Mouse (Mus musculus) heart, postnatal 36 days (tissue): ENCODE measurements around the gene Sorbs2. TPM values are rescaled to one million over a fixed set of nuclear protein-coding genes. Genes with fewer than 3 reads are reported as not detected.

Source experiments
- DNase-seq, 2 experiments: peaks; one replicate each; pipeline ENCODE4 v3.0.0; 2021 to 2022
- intact Hi-C: fragments of 180-260 bp; cut with DNase I; formaldehyde crosslinking; loops from one replicate; pipeline ENCODE4 v1.15.1; 2025
- total RNA-seq, 2 experiments: library from RNA; stranded (reverse); gene quantifications; 2 replicates each; pipeline ENCODE4 v1.2.3; 2021

The Sorbs2 gene
- 100 to 1,000 TPM; 520 to 531 TPM for total RNA-seq

DNA sequence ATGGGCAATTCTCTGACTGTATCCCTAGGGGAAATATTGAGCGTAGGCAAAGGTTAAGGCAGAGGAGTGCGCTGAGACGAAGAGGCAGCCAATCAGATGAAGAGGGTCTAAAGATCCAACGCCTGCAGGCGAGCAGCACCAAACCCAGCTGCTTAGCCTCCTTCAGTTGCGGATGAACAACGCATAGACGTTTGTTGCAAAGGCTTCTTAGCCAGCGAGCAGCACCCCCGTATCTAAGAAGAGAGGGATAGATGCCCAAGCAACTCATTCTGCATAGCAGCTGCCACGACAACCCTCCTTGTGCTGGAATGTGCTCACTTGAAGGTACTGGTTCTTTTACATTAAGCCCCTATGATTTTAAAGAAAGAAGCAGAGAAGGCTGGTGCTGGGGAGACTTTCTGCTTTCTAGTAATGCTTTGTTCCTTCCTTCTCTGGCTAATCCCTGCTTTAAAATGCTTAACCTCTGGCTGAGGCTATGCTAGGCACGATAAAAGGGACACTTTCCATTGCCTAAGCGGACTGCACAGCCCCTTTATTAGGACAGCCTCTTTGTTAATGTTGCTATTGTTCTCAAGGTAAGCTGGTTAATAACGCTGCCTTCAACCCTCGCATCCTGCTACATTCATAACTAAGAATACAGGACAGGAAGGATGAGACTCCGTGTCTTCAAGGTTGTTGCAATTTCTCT is at the start of gene Sorbs2:
TSS of gene Sorbs2 (plus strand) at position 155 of the 688 bp plus-strand sequence.
- DNase-seq = no peak
- intact Hi-C loops = loop anchor here (5.0 kb wide), 1 partner anchor 40 kb away; no protein-coding TSS in a partner anchor

DNA sequence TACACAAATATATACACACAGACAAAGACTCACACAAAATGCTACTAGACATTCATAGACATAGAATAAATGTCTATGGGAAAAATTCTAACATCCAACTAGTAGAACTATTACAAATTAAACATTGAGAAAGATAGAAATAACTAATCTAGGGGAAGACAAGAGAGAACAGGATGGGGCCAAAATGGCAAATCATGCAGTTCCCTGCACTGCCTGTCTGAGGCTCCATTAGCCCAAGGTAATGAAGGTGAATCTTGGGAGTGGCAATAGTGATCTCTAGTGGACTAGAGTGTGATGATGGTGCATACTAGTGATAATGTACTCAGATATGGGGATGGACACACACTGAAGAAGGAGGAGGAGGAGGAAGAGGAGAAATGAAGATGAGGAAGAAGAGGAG is 49.7 kb upstream of the Sorbs2 start:
- DNase-seq = no peak
- intact Hi-C loops = no loop called here

DNA sequence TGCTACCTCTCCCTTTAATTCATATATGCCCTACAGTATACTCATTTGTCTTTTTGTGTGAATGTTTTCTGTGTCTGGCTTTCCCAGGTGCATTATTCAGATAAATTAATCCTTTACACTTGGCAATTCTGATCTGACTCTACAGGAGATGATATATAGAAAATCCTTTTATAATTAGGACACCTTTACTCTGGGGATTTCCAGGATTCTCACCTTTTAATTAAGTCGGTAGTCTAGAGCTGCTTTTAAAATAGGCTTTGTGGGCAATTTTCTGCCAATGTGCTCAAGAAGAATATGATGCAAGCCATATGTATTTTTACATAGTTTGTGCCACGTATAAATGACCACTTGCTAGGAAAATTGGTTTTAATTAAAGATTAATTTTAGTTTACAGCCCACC is 38.6 kb upstream of the Sorbs2 start:
- no peak for DNase-seq
- intact Hi-C loops = no loop called here

DNA sequence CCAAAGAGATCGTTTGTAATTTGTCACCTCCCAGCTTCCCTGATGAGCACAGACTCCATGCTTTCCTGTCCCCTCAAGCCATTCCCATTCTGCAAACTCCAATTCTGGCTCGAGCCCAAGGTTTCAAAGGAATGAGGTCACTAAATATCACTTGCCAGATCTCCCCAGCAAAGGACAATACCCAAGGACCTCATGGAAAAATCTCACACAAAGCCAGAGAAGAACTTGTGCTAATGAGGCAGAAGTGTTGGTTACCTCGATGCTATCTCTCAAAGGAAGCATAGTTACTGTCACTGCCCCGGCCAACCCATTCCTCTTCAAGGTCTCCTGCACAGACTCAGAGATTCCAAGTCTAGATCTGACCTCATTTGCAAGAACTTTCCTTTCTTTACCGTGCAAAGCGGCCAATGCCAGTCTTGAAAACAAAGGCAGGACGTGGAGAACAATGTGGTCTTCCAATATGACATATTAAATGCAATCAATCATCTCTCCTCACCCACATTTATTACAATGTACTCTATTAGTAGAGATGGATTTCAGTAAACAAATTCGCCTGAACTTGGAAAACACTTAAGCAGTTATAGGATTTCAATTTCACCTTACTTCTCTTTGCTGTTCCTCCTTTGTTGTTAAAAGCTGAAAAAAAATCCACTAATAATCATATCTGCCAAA is 37.9 kb upstream of the Sorbs2 start:
- peak in 1 of 2 experiments; percentile 9 for DNase-seq
- intact Hi-C loops = no loop called here

DNA sequence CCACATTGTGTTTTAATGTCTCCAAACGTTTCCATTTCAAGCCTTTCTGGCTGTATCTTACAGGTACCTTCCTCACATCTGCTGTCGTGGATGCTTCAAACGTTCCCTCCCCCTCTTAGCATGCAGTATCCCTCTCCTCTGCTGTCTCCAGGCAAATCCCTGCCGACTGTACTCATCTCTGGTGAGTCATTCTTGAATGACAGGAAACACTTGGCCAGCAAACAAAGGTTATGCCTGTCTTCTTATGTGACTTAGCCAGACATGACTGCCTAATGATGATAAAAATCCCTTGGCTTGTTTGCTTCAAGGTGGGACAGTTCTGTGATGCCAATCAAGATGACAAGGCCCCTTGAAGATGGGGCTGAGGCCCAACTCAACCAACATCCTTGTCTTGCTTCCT is 26.7 kb upstream of the Sorbs2 start:
- intact Hi-C loops = no loop called here
- no peak for DNase-seq

DNA sequence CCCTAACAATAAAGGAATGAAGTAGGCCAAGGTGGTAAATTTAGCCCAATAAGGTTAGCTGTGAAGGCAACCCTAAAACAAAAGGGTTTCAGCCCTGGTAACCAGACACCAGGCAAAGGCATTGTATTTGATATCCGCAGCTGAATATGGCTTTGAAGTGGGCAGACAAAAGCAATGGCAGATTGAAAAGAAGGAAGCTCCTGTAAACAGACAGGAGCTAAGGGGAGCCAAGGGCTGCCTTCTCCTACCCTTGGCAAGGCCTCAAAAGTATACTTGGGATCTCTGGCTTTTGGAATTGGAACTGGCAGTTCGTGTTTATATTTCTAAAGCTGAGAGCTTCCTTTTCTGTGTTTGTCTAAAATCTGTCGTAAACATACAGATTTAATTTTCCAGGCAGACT is 21.3 kb upstream of the Sorbs2 start:
- intact Hi-C loops = no loop called here
- DNase-seq = no peak

DNA sequence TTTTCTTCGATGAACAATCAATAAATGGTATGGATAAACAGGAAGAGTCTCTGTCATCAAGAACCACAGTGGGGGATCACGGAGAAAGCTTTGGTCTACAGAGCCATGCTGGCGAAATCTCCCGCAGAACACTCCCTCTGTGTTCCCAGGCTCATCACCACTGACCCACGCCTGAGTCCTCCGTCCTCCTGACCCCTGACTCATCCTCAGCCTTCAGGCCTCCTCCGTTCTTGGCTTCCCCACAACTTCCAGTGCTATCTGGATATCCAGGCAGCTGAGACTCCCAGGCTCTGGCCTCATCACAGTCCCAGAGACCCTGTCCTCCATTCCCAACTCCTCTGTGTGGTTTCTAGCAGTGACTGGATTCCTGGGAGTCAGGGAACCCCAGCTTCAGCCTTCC is 3.6 kb upstream of the Sorbs2 start:
- no peak for DNase-seq
- intact Hi-C loops = no loop called here

DNA sequence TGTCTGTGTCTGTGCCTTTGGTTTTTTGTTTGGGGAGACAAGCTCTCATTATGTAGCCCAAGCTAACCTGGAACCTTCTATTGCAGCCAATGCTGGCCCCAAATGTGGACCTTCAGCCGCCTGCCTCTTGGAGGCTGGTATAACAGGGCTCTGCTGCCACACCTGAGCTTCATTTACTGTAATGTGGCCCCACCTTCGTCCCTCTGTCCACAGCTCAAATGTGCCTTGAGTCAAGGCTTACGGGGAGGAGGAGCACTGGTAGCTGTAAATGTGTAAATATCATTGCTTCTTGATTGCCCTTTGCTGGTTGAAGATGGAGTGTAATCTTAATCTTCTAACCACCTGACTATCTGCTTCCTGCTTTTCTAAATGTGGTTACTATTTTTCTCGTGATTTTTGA is 1.2 kb upstream of the Sorbs2 start:
- no peak for DNase-seq
- intact Hi-C loops = loop anchor here (5.0 kb wide), 1 partner anchor 41 kb away; no protein-coding TSS in a partner anchor

DNA sequence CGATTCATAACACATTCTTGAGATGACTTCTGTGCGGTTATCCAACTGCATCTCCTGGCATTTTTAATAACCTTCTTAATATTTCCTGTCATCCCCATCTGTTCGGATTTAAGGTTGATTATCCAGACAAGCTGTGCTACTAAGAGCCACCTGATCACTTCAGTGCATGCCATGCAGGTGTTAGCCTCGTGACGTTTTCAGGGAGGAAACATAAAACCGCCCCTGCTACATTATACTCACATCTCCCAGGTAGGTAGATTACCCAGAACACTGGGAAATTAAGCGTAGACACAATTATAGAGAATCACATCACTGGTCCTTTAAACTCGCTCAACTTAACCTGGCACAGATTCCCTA is 333 bp upstream of the Sorbs2 start:
- DNase-seq = no peak
- intact Hi-C loops = loop anchor here (5.0 kb wide), 1 partner anchor 40 kb away; no protein-coding TSS in a partner anchor

DNA sequence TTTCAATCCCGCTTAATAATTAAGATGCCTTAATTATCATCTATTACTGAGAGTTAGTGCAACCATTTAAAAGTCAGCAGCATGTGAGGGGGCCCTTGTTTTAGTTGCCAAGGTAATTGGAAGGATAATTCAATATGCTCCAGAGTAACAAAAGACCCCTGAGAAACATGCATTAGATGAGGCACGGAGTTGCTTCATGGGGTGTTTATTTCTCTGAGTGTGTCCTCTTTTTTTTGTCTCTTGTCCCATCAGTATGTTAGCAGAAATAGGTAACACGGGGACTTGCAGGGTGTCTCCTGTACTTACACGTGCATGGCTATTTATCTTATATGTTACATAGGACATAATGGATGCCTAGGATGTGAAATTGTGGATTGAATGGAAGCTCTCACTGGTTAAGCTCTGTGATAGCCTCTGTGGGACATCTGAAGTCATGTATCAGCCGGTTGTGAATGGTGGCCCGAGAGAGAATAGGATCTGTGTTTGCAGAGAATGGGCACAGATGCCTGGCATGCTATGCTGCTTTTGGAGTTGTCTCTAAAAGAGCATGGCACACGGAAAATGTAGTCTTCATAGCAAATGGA is 1.0 kb downstream of the Sorbs2 start:
- no peak for DNase-seq
- intact Hi-C loops = loop anchor here (5.0 kb wide), 1 partner anchor 39 kb away; no protein-coding TSS in a partner anchor

DNA sequence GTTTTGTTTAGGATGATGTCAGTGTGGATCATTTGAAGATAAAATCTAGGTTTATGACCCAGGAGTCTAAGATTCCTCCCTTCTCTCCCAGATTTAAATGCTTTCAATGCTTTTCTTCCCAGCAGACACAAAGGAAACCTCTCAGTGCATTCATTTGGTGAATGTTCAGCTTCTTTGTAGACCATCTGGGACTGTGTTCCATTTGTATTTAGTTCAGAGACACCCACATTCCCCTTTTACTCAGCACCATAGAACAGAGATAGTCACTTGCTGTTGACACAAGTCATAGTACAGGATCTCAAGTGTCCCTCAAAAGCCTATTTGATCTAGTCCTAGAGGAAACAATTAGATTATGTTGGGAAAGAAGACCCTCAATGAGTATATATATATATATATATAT is 4.8 kb downstream of the Sorbs2 start:
- intact Hi-C loops = no loop called here
- no peak for DNase-seq

DNA sequence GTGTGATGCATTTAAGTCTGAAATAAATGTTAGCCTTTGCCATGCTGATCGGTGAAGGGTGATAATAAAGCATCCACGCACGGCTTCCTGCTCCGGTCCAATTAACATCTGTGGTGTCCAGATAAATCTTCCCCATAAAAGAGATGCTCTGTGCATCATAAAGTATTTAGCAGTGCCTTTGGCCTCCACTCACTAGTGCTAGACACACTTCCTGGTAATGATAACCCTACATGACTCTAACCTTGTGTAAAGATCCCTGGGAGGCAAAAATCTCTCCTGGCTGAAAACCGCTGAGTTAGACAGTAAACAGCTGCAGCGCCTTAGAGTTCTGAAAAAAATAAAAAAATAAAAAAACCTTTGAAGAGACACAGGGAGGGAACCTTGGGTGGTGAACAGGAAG is 14.0 kb downstream of the Sorbs2 start:
- DNase-seq = no peak
- intact Hi-C loops = no loop called here

DNA sequence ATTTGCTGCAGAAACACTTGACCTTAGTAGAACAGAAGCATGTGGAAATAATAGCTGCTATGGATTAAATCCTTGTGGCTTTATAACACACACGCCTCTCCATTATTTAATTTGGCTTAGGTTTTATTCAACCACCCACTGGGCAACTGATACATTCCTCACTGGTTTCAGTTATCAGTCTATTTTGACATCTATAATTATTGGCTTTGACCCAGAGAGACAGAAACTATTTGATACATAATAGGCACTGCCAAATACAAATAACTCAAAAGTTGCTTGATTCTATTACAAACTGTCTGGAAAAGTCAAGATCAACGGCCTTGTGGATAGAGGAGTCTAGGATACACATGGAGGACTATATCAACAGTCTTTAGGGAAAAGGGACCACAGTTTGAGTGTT is 20.1 kb downstream of the Sorbs2 start:
- DNase-seq = no peak
- intact Hi-C loops = no loop called here

DNA sequence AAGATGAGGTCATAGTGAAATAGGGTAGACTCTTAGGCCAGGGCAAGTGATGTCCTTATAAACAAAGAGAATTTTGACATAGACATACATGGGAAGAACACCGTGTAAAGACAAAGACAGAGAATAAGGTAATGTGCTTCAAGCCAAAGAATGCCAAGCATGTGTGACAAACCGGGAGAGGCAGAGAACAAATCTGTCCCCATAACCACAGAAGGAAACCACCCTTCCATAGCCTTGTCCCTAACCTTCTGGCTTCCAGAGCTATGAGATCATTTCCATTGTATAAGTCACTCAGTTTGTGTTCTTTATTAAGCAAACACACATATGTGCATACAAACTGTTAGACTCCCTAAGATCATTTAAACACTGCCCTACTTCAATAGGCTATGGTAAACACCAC is 21.3 kb downstream of the Sorbs2 start:
- DNase-seq = no peak
- intact Hi-C loops = no loop called here

DNA sequence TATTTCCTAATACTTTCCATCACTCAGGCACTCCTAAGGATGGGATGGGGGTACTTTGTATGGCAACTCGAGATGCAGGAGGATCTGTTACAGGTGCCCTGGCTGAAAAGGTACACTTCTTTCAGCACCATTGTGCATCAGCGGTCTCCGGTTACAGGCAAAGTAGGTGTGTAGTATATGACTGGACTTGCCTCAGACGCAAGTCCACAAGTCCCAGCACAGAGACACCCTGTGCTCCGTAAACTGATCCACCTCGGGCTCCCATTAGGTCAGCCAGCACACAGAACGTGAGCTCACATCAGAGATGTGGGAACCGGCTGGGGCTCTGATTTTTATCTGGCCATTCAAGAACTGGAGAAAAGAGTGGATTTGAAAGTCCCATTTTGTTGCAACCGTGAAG is 29.0 kb downstream of the Sorbs2 start:
- intact Hi-C loops = no loop called here
- DNase-seq = no peak

DNA sequence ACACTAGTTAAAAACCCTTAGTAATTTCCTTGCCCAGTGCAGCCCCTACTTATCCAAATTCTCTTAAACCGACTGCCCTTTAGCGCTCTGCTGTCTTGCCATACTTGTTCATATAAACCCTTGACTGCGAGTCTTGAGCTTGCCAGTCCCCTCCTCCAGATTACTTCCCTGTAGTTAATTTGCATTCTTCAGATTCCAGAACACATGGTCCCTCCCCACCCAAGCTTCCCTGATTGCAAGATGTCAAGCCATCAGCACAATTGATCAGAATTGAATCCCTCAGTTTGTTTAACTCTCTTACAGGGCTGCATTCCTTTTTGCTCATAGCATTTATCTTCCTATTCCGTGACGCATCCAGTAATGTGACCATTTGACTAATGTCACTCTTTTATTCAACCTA is 32.9 kb downstream of the Sorbs2 start:
- intact Hi-C loops = no loop called here
- DNase-seq = no peak

DNA sequence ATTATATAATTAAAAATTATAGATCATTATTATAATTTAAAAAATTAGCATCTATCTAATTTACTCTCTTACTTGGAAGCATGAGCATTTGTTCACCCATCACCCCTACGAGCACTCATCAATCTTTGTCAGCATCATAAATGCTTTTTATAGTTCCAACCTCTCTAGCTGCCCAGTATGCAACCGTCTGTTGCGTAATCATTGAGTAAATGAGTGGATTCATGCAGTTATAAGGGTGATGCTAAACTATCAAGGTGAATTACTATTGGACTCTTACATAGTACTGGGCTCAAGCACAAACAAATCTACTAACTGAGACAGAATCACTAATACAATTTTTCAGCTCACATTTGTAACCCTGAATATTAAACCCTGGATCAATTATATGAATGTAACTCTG is 44.6 kb downstream of the Sorbs2 start:
- intact Hi-C loops = no loop called here
- DNase-seq = no peak

DNA sequence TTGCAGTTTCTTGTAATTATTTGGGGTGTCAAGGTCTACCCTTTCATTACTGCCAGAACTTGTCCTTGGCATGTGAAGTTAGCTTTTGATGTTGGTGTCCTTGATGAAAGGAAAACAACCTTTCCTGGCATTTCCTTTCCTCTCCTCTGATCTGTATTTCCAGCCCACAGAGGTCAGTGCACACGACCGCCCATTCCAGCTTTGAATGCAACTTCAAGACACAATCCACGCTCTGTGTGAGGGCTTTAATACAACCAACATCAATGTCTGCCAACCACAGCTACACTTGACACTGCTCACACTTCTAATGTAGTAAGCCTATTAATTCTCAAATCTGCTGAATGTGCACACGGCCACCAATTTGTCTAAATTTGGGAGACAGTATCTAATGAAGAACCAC is 47.0 kb downstream of the Sorbs2 start:
- intact Hi-C loops = no loop called here

DNA sequence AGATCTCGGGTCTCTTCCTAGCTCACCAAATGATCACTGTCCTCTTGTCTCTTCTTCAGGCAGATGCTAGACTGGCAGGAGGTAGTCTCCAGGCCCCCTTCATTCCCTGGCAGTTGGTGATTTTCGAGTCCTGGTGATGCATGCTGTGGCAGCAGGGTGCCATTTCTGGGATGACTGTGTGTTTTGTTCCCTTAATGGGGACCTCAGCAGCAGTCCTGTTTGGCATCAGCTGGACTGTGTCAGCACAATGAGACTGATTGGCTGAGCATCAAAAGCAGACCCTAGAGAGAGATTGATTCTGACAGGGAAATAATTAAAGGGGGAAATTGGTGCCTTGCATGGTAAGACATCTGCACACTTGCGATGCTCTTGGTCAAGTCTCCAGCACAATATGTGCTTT is 50.3 kb downstream of the Sorbs2 start:
- intact Hi-C loops = no loop called here
- no peak for DNase-seq

More for the DNA sequence above, 47.0 kb downstream of the Sorbs2 start:
- no peak for DNase-seq

DNA sequence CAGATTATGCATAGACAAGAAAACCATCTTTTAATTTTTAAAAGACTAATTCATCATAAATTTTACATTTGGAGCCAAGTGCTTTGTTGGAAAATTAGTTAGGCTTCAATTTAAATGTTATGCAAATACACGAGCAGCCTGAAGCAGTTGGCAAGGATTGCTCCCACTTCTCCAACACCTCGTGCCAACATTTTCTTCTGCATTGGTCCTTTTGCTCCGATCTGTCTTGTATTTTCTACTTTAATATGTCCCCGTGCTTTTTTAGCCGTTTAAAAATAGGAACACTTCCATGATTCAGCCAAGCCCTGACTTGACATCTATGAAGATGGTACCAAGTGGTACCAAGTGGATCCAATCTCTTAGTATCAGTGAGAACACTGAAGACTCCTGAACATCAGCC is 50.8 kb downstream of the Sorbs2 start:
- intact Hi-C loops = no loop called here
- DNase-seq = no peak

DNA sequence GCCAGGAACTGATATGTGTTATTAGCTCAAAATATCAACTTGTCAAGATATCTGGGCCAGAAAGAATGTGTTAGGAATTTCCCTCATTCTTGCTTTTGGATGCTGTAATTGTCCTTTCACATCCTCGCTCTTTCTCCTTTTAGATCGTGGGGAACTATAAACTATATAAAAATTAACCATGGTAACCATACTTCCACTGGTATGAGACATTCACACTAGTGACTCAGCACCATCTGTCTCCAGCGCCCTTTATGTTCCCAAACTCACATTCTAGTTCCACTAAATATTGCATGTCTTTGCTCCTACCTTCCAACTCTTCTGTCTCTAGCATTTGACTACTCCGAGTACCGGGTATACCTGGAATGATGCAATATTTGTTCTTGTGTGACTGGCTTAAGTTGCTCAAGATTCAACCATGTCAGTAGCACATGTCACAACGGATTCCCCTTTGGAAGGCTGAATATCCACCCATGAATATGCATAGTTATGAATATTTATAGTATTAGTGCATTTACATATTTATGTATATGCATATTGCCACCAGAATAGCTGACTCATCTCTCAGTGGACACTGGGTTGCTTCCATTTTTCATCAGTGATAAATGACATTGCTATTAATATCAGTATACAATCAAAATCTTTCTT is 51.7 kb downstream of the Sorbs2 start:
- intact Hi-C loops = no loop called here
- no peak for DNase-seq

DNA sequence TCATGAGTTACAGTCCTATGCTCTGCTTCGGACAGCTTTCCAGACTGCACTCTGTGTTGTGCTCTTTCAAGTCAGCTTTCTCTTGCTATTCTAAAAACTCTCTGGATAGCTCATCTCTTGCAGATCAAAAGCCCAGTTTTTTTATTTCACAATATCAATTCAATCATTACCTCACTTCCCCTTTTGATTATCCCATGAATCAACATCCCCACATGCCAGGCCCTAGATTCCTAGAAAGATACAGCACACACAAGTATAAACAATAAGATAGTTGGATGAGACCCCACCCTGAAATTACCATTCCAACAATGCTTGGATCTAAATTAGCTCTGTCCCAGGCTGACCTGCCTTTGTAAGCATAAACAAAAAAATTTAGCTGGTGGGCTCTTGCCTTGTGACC is 57.6 kb downstream of the Sorbs2 start:
- DNase-seq = no peak
- intact Hi-C loops = no loop called here
